23 mouse cellular contexts compared by ENCODE assay signal in genomic region chr3:156870922-156871257, GRCm38 (mm10).
DNase-seq lines count a peak whose midpoint lies in the region; ATAC-seq and TF ChIP-seq lines count a peak whose summit lies in the region.
"Had no signal": no experiment of that assay in that cellular context is flagged by ENCODE, and none has a peak within 500 bp of the region (broad histone marks: within the 10 kb centered on the region; RNA-seq: fewer than 3 reads in every experiment).

No protein-coding gene starts in this region.

- no peak overlapping the region for H3K27ac ChIP-seq in kidney, postnatal 0 days
- H3K27ac ChIP-seq in forebrain, embryonic 12.5 days, result peak overlapping the region; percentile 46
- H3K27ac ChIP-seq in hindbrain, embryonic 12.5 days, result 0 out of 2 replicates have a peak overlapping the region, but pooled peaks have one; percentile 5
- peak overlapping the region; percentile 72 for H3K27ac ChIP-seq in midbrain, embryonic 14.5 days (replicated peaks; ENCODE audit: low read depth, low read length)
- H3K27ac ChIP-seq: heart, adult 2 months; limb, embryonic 13.5 days; liver, embryonic 13.5 days; lung, embryonic 15.5 days; macrophage; neural tube, embryonic 12.5 days; stomach, embryonic 15.5 days had no signal

- no peak for TF ChIP-seq CTCF in kidney, postnatal 0 days (IDR thresholded peaks at IDR 0.05; ENCODE audit: low read depth)

- H3K4me2 ChIP-seq in kidney, postnatal 0 days (ENCODE audit: low read length), result no peak overlapping the region
- no peak overlapping the region for H3K4me2 ChIP-seq in forebrain, embryonic 12.5 days
- H3K4me2 ChIP-seq in hindbrain, embryonic 12.5 days (replicated peaks), result no peak overlapping the region
- no peak overlapping the region for H3K4me2 ChIP-seq in midbrain, embryonic 14.5 days (ENCODE audit: low read length)
- H3K4me2 ChIP-seq: limb, embryonic 13.5 days; liver, embryonic 13.5 days; lung, embryonic 15.5 days; neural tube, embryonic 12.5 days; stomach, embryonic 15.5 days had no signal

- no peaks in the 10 kb centered on the region for H3K27me3 ChIP-seq in kidney, postnatal 0 days (ENCODE audit: insufficient read depth, low read length)
- H3K27me3 ChIP-seq in forebrain, embryonic 12.5 days, result no peaks in the 10 kb centered on the region
- H3K27me3 ChIP-seq in hindbrain, embryonic 12.5 days, result no peaks in the 10 kb centered on the region
- H3K27me3 ChIP-seq in midbrain, embryonic 14.5 days (ENCODE audit: control insufficient read depth, insufficient read depth, low read length), result no peaks in the 10 kb centered on the region
- H3K27me3 ChIP-seq: limb, embryonic 13.5 days; liver, embryonic 13.5 days; lung, embryonic 15.5 days; neural tube, embryonic 12.5 days; stomach, embryonic 15.5 days had no signal

- H3K36me3 ChIP-seq in kidney, postnatal 0 days (ENCODE audit: insufficient read depth, low read length), result no peaks in the 10 kb centered on the region
- no peaks in the 10 kb centered on the region for H3K36me3 ChIP-seq in forebrain, embryonic 12.5 days (replicated peaks)
- no peaks in the 10 kb centered on the region for H3K36me3 ChIP-seq in hindbrain, embryonic 12.5 days
- H3K36me3 ChIP-seq in midbrain, embryonic 14.5 days (ENCODE audit: control insufficient read depth, insufficient read depth, low read length), result no peaks in the 10 kb centered on the region
- H3K36me3 ChIP-seq: limb, embryonic 13.5 days; liver, embryonic 13.5 days; lung, embryonic 15.5 days; neural tube, embryonic 12.5 days; stomach, embryonic 15.5 days had no signal

- no peak overlapping the region for H3K4me3 ChIP-seq in kidney, postnatal 0 days (replicated peaks; ENCODE audit: low read depth, low read length)
- H3K4me3 ChIP-seq in forebrain, embryonic 12.5 days (replicated peaks), result no peak overlapping the region
- no peak overlapping the region for H3K4me3 ChIP-seq in hindbrain, embryonic 12.5 days
- H3K4me3 ChIP-seq in midbrain, embryonic 14.5 days (replicated peaks; ENCODE audit: low read depth, low read length), result no peak overlapping the region
- H3K4me3 ChIP-seq: erythroblast, embryonic 14.5 days; heart, adult 2 months; limb, embryonic 13.5 days; liver, embryonic 13.5 days; lung, embryonic 15.5 days; neural tube, embryonic 12.5 days; stomach, embryonic 15.5 days had no signal

- no peaks in the 10 kb centered on the region for H3K9me3 ChIP-seq in kidney, postnatal 0 days (replicated peaks; ENCODE audit: low read length)
- H3K9me3 ChIP-seq in forebrain, embryonic 12.5 days, result no peaks in the 10 kb centered on the region
- H3K9me3 ChIP-seq in hindbrain, embryonic 12.5 days (replicated peaks), result no peaks in the 10 kb centered on the region
- H3K9me3 ChIP-seq in midbrain, embryonic 14.5 days (ENCODE audit: control insufficient read depth, low read length), result no peaks in the 10 kb centered on the region
- H3K9me3 ChIP-seq: limb, embryonic 13.5 days; liver, embryonic 13.5 days; lung, embryonic 15.5 days; neural tube, embryonic 12.5 days; stomach, embryonic 15.5 days had no signal

- ATAC-seq in kidney, postnatal 0 days (replicated peaks; ENCODE audit: low FRiP score, low read depth), result no peak
- peak; percentile 76 for ATAC-seq in forebrain, embryonic 12.5 days (ENCODE audit: low FRiP score)
- ATAC-seq in hindbrain, embryonic 12.5 days (ENCODE audit: low FRiP score), result peak; percentile 68; the same call in 1 of the 2 replicates
- peak; percentile 43; the same call in 1 of the 2 replicates for ATAC-seq in midbrain, embryonic 14.5 days (ENCODE audit: low FRiP score, low TSS enrichment)
- ATAC-seq in erythroid progenitor cell, adult 5-6 weeks (replicated peaks; ENCODE audit: low FRiP score, poor library complexity, severe bottlenecking), result no peak
- ATAC-seq: intestine, embryonic 16.5 days had no signal

- H3K4me1 ChIP-seq in kidney, postnatal 0 days (replicated peaks; ENCODE audit: insufficient read depth, low read length), result no peaks in the 10 kb centered on the region
- peaks cover 14% of the 10 kb centered on the region for H3K4me1 ChIP-seq in forebrain, embryonic 12.5 days
- H3K4me1 ChIP-seq in hindbrain, embryonic 12.5 days, result peaks cover 8% of the 10 kb centered on the region; the same call in 1 of the 2 replicates
- peaks cover 12% of the 10 kb centered on the region; the same call in 1 of the 2 replicates for H3K4me1 ChIP-seq in midbrain, embryonic 14.5 days (ENCODE audit: control insufficient read depth, insufficient read depth, low read length)
- H3K4me1 ChIP-seq: liver, embryonic 13.5 days; neural tube, embryonic 12.5 days; stomach, embryonic 15.5 days had no signal

- 44% methylated on average over 2 of the region's 2 CpGs for WGBS in kidney, postnatal 0 days
- WGBS in forebrain, embryonic 12.5 days, result 22% methylated on average over 2 of the region's 2 CpGs
- 14% methylated on average over 2 of the region's 2 CpGs for WGBS in hindbrain, embryonic 12.5 days
- 14% methylated on average over 2 of the region's 2 CpGs for WGBS in midbrain, embryonic 14.5 days

- DNase-seq in kidney, postnatal 0 days (ENCODE audit: low spot score), result peak; percentile 36
- DNase-seq in kidney, postnatal 25 days, result no peak
- DNase-seq in midbrain, embryonic 14.5 days, result no peak
- no peak for DNase-seq in T-cell, adult 2 months (ENCODE audit: low spot score)
- no peak for DNase-seq in right cerebral cortex, postnatal 4 days
- DNase-seq: cerebellum, adult 2 months; cerebellum, postnatal 36 days; gastrocnemius, postnatal 14 days; heart, adult 2 months; heart, postnatal 4 days; layer of hippocampus, postnatal 36 days; liver, embryonic 13.5 days; spleen, adult 18-20 months had no signal

- H3K9ac ChIP-seq in kidney, postnatal 0 days (ENCODE audit: low read depth, low read length), result no peak overlapping the region
- no peak overlapping the region for H3K9ac ChIP-seq in forebrain, embryonic 12.5 days
- no peak overlapping the region for H3K9ac ChIP-seq in hindbrain, embryonic 12.5 days
- no peak overlapping the region for H3K9ac ChIP-seq in midbrain, embryonic 14.5 days (replicated peaks; ENCODE audit: low read length)
- H3K9ac ChIP-seq: limb, embryonic 13.5 days; liver, embryonic 13.5 days; lung, embryonic 15.5 days; neural tube, embryonic 12.5 days; stomach, embryonic 15.5 days had no signal

Comparison
In these comparisons a context has a peak if more than half of its experiments do, and no peak if none do; other contexts are left out.
1. ATAC-seq: peak in forebrain, embryonic 12.5 days (single experiment), hindbrain, embryonic 12.5 days (single experiment) and midbrain, embryonic 14.5 days (single experiment); none in kidney, postnatal 0 days (single experiment) and erythroid progenitor cell, adult 5-6 weeks (single experiment).